Mouse (Mus musculus): ENCODE measurements at regions not wholly inside any gene's neighbourhood (a gene's known extent, or its start where the extent isn't known, plus 50 kb on each side); places are given as distances from the start of the nearest gene placed in this dataset.
A peak's percentile ranks its signal among the peaks of the same experiment; 100 is the strongest.

DNA sequence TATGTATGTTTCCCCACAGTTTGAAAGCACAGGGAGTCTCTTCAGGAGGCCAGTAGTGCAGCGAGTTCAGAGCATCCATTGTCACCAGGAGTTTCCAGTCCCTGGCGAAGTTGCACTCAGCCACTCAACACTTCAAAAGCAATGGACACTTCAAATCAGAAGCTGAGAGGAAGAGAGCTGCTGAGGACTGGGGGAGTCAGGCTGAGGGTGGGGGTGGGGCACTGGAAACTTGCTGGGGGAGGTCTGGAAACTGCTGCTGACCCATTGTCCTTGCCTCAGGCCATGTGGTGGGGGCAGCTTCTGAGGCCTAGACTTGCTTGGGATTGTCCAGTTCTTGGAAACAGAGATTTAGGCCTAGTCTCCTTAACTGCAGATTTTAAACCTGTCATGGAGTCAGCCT, 176.8 kb upstream of the Tab2 start:
- Histone ChIP-seq H3K4me3 (ENCODE audit: insufficient read depth in 1 of 2, low read depth in 1 of 2, low read length in 2 of 2, poor library complexity in 1 of 2, severe bottlenecking in 1 of 2) (no peak overlapping the region), H3K9me3 (ENCODE audit: control insufficient read depth, insufficient read depth, low read depth, low read length) (no peaks in the 10 kb centered on the region), H3K4me1 (ENCODE audit: control insufficient read depth in 2 of 2, insufficient read depth in 2 of 2, low read length in 2 of 2, poor library complexity in 1 of 2) (peaks cover 8 to 12% of the 10 kb centered on the region in 2 experiments), H3K9ac (ENCODE audit: insufficient read depth, low read depth, low read length, poor library complexity, severe bottlenecking) (no peak overlapping the region), H3K27ac (ENCODE audit: insufficient read depth, low read depth, low read length, poor library complexity, severe bottlenecking) (no peak overlapping the region), H3K36me3 (ENCODE audit: control insufficient read depth, insufficient read depth, low read length, poor library complexity, severe bottlenecking) (no peaks in the 10 kb centered on the region)
- no peak for DNase-seq (ENCODE audit: low read depth, low spot score)
- in situ Hi-C loops (cut with MboI; ENCODE audit: low sequenced_read_pairs in 2 of 2, unreplicated experiment in 2 of 2), result no loop called here
- TF ChIP-seq CHD2 (IDR thresholded peaks at IDR 0.05; ENCODE audit: low read depth, low read length) (no peak), HCFC1 (IDR thresholded peaks at IDR 0.05; ENCODE audit: borderline replicate concordance, insufficient read depth, low read length) (no peak), ZNF384 (IDR thresholded peaks at IDR 0.05; ENCODE audit: low read depth, low read length) (no peak), ZC3H11A (IDR thresholded peaks at IDR 0.05; ENCODE audit: borderline replicate concordance, low read depth, low read length) (no peak), MAFK (IDR thresholded peaks at IDR 0.05; ENCODE audit: insufficient read depth, low read depth, low read length) (no peak)

- Histone ChIP-seq H3K9me3 (ENCODE audit: control insufficient read depth, insufficient read depth, low read depth, low read length) (no peaks in the 10 kb centered on the region), H3K4me3 (ENCODE audit: insufficient read depth in 1 of 2, low read depth in 1 of 2, low read length in 2 of 2, poor library complexity in 1 of 2, severe bottlenecking in 1 of 2) (peak overlapping the region in 1 of 2 experiments; percentile 10; a peak in 2 of 4 replicates), H3K4me1 (ENCODE audit: control insufficient read depth in 2 of 2, insufficient read depth in 2 of 2, low read length in 2 of 2, poor library complexity in 1 of 2) (peaks cover 8 to 12% of the 10 kb centered on the region in 2 experiments), H3K27ac (ENCODE audit: insufficient read depth, low read depth, low read length, poor library complexity, severe bottlenecking) (no peak overlapping the region), H3K9ac (ENCODE audit: insufficient read depth, low read depth, low read length, poor library complexity, severe bottlenecking) (no peak overlapping the region), H3K36me3 (ENCODE audit: control insufficient read depth, insufficient read depth, low read length, poor library complexity, severe bottlenecking) (no peaks in the 10 kb centered on the region)
- TF ChIP-seq ZNF384 (IDR thresholded peaks at IDR 0.05; ENCODE audit: low read depth, low read length), result no peak
- TF ChIP-seq MAFK (IDR thresholded peaks at IDR 0.05; ENCODE audit: insufficient read depth, low read depth, low read length), result no peak
- no peak for TF ChIP-seq CHD2 (IDR thresholded peaks at IDR 0.05; ENCODE audit: low read depth, low read length)
- no peak for TF ChIP-seq ZC3H11A (IDR thresholded peaks at IDR 0.05; ENCODE audit: borderline replicate concordance, low read depth, low read length)
- TF ChIP-seq HCFC1 (IDR thresholded peaks at IDR 0.05; ENCODE audit: borderline replicate concordance, insufficient read depth, low read length), result no peak
- DNase-seq (ENCODE audit: low read depth, low spot score), result no peak
- in situ Hi-C loops (cut with MboI; ENCODE audit: low sequenced_read_pairs in 2 of 2, unreplicated experiment in 2 of 2), result no loop called here
Observed at GRCm38 (mm10) chr10:8130472-8131241, 174.6 kb upstream of the Tab2 start.

DNA sequence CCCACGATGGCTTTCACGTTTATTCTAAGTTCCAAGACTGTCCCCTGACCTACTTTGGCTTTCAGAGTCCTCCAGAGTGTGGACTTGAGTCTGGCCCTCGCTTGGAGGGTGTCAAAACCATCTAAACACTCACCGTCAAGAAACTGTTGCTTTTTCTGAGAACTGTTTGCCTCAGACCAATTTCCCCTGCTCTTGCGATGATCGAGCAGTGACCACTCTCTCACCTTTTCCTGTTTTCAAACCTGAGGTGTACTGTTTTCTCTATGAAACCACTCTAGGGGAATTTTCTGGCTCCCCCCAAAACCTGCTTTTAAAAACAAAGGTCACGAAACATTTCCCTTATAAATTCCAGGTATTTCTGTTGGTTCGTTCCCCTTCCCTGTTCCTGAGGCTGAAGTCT, 174.0 kb upstream of the Tab2 start:
- H3K9me3 ChIP-seq (ENCODE audit: control insufficient read depth, insufficient read depth, low read depth, low read length), result no peaks in the 10 kb centered on the region
- no peaks in the 10 kb centered on the region for H3K36me3 ChIP-seq (ENCODE audit: control insufficient read depth, insufficient read depth, low read length, poor library complexity, severe bottlenecking)
- no peak for DNase-seq (ENCODE audit: low read depth, low spot score)
- TF ChIP-seq ZC3H11A (IDR thresholded peaks at IDR 0.05; ENCODE audit: borderline replicate concordance, low read depth, low read length) (no peak), CHD2 (IDR thresholded peaks at IDR 0.05; ENCODE audit: low read depth, low read length) (no peak), HCFC1 (IDR thresholded peaks at IDR 0.05; ENCODE audit: borderline replicate concordance, insufficient read depth, low read length) (no peak), MAFK (IDR thresholded peaks at IDR 0.05; ENCODE audit: insufficient read depth, low read depth, low read length) (no peak)
- peak overlapping the region in 1 of 2 experiments; percentile 10; a peak in 1 of 4 replicates for H3K4me3 ChIP-seq (ENCODE audit: insufficient read depth in 1 of 2, low read depth in 1 of 2, low read length in 2 of 2, poor library complexity in 1 of 2, severe bottlenecking in 1 of 2)
- no peak overlapping the region for H3K9ac ChIP-seq (ENCODE audit: insufficient read depth, low read depth, low read length, poor library complexity, severe bottlenecking)
- no peak overlapping the region for H3K27ac ChIP-seq (ENCODE audit: insufficient read depth, low read depth, low read length, poor library complexity, severe bottlenecking)
- in situ Hi-C loops (cut with MboI; ENCODE audit: low sequenced_read_pairs in 2 of 2, unreplicated experiment in 2 of 2), result no loop called here
- peaks cover 8 to 12% of the 10 kb centered on the region in 2 experiments for H3K4me1 ChIP-seq (ENCODE audit: control insufficient read depth in 2 of 2, insufficient read depth in 2 of 2, low read length in 2 of 2, poor library complexity in 1 of 2)

DNA sequence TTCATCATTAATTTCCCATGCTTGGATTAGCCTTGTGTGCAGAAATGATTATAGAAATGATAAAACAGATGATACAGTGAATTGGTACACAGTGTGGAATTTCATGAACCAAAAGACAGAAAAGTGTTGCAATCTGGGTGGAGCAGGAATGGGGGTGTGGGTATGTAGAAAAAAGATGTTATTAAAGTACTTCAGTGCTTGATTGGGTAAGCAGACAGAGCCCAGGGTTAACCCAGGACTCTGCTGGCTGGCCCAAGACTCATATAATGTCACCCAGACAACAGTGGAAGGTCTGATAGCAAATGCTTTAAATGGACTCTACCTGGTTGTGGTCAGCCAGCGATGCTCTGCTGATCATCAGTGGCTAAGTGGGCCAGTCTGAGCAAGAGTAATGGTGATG, 168.1 kb upstream of the Tab2 start:
- TF ChIP-seq ZNF384 (IDR thresholded peaks at IDR 0.05; ENCODE audit: low read depth, low read length), result no peak
- TF ChIP-seq HCFC1 (IDR thresholded peaks at IDR 0.05; ENCODE audit: borderline replicate concordance, insufficient read depth, low read length), result no peak
- TF ChIP-seq ZC3H11A (IDR thresholded peaks at IDR 0.05; ENCODE audit: borderline replicate concordance, low read depth, low read length), result no peak
- no peak for TF ChIP-seq MAFK (IDR thresholded peaks at IDR 0.05; ENCODE audit: insufficient read depth, low read depth, low read length)
- TF ChIP-seq CHD2 (IDR thresholded peaks at IDR 0.05; ENCODE audit: low read depth, low read length), result no peak
- no peak for DNase-seq (ENCODE audit: low read depth, low spot score)
- in situ Hi-C loops (cut with MboI; ENCODE audit: low sequenced_read_pairs in 2 of 2, unreplicated experiment in 2 of 2), result no loop called here

More for the DNA sequence above, 168.1 kb upstream of the Tab2 start:
- Histone ChIP-seq H3K4me3 (ENCODE audit: insufficient read depth in 1 of 2, low read depth in 1 of 2, low read length in 2 of 2, poor library complexity in 1 of 2, severe bottlenecking in 1 of 2) (no peak overlapping the region), H3K4me1 (ENCODE audit: control insufficient read depth in 2 of 2, insufficient read depth in 2 of 2, low read length in 2 of 2, poor library complexity in 1 of 2) (no peaks in the 10 kb centered on the region), H3K36me3 (ENCODE audit: control insufficient read depth, insufficient read depth, low read length, poor library complexity, severe bottlenecking) (no peaks in the 10 kb centered on the region), H3K9ac (ENCODE audit: insufficient read depth, low read depth, low read length, poor library complexity, severe bottlenecking) (no peak overlapping the region), H3K9me3 (ENCODE audit: control insufficient read depth, insufficient read depth, low read depth, low read length) (no peaks in the 10 kb centered on the region), H3K27ac (ENCODE audit: insufficient read depth, low read depth, low read length, poor library complexity, severe bottlenecking) (no peak overlapping the region)

Measured in ES-E14 (cell line).